Mouse (Mus musculus): ENCODE data around the gene Retsat.

- no peak for TF ChIP-seq POLR2A (IDR thresholded peaks at IDR 0.05; ENCODE audit: insufficient read length, low read depth)
- peak; percentile 25; the same call in 1 of the 2 replicates for TF ChIP-seq CEBPB (IDR thresholded peaks at IDR 0.05; ENCODE audit: insufficient read depth, poor library complexity, severe bottlenecking)
- no peak for TF ChIP-seq MYOG (IDR thresholded peaks at IDR 0.05; ENCODE audit: control insufficient read depth in 1 of 3, insufficient read depth in 1 of 3, insufficient read length in 2 of 3, low read depth in 2 of 3)
- no peak for TF ChIP-seq MAX (IDR thresholded peaks at IDR 0.05; ENCODE audit: low read depth)
- TF ChIP-seq MYOD1 (IDR thresholded peaks at IDR 0.05; ENCODE audit: control insufficient read depth in 1 of 3, insufficient read length in 2 of 3, low read depth in 2 of 3): no peak
- no peak for TF ChIP-seq POLR2AphosphoS2 (IDR thresholded peaks at IDR 0.05; ENCODE audit: insufficient read length, low read depth)
- no peak for TF ChIP-seq USF1 (IDR thresholded peaks at IDR 0.05; ENCODE audit: low read depth)
- no peak for TF ChIP-seq E2F4 (IDR thresholded peaks at IDR 0.05; ENCODE audit: insufficient read depth)
- TF ChIP-seq REST (IDR thresholded peaks at IDR 0.05; ENCODE audit: insufficient read depth, insufficient read length): no peak
- no peak for TF ChIP-seq TCF12 (IDR thresholded peaks at IDR 0.05; ENCODE audit: insufficient read depth, poor library complexity, severe bottlenecking)
- no peak for TF ChIP-seq TCF3 (IDR thresholded peaks at IDR 0.05; ENCODE audit: insufficient read length, low read depth)
Measured at GRCm38 (mm10) chr6:72604066-72604465, 5.8 kb downstream of the Retsat start.
